Mouse (Mus musculus) testis, postnatal 10 days (tissue): ENCODE data around the gene Pramef17.
"Not testable (repeated sequence)": the region's sequence is repeated elsewhere in the genome, so short reads cannot be mapped to it uniquely, and the experiment has no call there.

Experiments
- DNase-seq: peaks from one replicate; pipeline ENCODE4 v3.0.0; 2021; ENCODE audit warnings: low spot score

Gene Pramef17

DNA sequence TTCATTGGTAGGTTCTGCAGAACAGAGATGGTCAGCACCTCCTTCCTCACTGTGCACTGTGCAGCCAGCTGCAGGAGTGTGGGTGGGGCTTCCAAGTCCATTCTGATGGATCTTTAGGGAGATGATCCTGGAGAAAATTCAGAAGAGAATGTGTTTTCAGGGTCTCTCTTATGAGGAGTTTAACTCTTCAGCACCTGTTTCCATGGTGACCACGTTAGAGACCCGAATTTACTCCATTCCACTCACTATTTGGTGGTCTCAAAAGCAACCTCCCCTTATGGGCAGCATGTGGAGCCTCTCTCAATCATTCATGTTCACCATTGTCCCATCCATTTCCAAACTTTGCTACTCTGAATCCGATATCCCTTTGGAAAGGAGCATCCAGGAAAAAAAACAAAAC, at the start of gene Pramef17:
Pramef17 (minus strand) TSS at position 101 of the 400 bp plus-strand sequence.
- DNase-seq: not testable (repeated sequence)

DNA sequence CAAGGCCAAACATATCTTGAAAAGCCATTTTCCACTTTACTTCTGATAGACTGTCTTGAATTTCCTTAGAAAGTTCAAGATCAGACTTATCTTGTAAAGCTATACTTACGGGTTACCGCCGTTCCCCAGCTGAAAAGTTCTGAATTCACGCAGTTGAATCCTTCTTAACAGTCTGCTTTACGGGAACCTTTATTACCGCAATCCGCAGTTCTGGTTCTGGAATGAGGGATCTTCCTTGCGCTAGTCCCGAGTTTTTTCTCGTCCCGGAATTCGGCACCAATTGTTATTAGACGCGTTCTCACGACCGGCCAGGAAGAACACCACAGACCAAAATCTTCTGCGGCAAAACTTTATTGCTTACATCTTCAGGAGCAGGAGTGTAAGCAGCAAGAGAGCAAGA, 6.0 kb downstream of the Pramef17 start:
- DNase-seq: peak; percentile 80

DNA sequence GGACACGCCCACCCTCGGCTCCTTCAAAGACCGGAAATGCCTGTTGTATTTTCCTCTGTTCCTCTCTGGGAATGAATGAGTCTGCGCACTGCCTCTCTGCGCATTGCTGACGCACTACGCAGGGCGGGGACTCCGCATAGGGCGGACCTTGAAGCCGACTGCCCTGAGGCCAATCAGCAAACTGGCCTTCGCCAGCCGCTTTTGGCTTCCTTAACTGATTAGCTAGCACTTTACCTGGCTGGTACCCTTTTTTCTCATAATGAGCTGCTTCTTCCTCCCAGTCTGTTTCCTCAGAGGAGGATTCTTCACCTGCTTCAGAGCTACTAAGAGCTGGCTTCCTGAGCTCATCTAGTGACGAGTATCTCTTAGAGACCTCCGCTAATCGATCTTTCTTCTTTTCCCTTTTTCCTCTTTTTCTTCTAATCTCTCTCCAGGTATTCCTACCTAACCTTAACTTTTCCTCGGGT, 6.7 kb downstream of the Pramef17 start:
- DNase-seq: peak; percentile 43

GRCm38 (mm10) chr4:143985733-143986132, 8.4 kb downstream of the Pramef17 start:
- DNase-seq: peak; percentile 45

- DNase-seq: not testable (repeated sequence)
These were observed 9.0 kb downstream of the Pramef17 start for GRCm38 (mm10) chr4:143985165-143985564.

DNA sequence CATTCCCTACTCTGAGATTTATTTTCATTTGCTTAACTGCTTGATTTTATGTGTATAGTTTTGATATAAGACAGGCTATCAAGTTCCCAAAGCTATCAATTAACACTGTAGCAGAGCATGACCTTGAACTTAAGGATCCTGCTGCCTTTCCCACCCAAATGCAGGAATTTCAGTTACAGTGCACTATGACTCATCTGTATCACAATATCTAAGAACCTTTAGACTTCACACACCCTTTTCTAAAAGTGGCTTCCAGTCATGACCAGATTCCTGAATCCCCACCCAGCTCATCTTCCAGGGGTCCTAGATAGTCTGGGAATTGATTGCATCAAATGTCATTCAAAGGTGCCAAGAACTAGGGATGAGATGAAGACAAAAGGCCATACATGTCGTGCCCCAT, 10.7 kb downstream of the Pramef17 start:
- DNase-seq: not testable (repeated sequence)

DNA sequence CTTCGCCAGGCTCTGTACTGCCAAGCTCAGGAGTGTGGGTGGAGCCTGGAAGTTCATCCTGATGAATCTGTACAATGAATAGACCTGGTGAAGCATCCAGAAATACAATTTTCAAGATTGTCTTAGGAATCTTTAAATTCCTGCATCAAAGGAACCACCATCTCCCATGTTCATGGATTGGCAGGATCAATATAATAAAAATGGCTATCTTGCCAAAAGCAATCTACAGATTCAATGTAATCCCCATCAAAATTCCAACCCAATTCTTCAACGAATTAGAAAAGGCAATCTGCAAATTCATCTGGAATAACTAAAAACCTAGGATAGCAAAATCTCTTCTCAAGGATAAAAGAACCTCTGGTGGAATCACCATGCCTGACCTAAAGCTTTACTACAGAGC, 27.3 kb downstream of the Pramef17 start, which contains the start of gene Gm13101:
Gm13101 (minus strand) TSS at position 101 of the 400 bp plus-strand sequence.
- not testable (repeated sequence) for DNase-seq

- DNase-seq: not testable (repeated sequence)
These were observed 43.3 kb downstream of the Pramef17 start, which contains the start of gene Pramef25 for GRCm38 (mm10) chr4:143950916-143951315. Gene Pramef25 (minus strand): TSS chr4:143951016.
